Mouse (Mus musculus): Measurements from ENCODE around the gene Immp2l.

Gene Immp2l

DNA sequence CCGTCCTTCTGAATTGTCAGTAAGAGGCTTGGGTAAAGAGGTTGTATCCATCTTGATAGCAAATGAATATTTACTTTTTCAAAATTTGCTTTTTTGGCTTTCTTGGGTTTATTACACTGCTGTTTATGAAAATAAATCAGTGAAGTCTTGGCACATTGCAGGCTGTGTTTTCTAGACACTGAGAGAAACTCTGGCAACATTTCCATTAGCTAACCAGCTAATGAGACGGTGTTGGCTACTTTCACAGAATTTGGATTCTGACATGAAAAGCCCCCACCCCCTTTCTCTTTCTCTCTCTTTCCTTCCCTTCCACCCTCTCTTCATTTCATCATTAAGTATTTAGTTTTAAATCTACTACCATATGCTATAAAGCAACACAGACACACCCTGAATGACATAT is 496.4 kb downstream of the Immp2l start:
- no peak for DNase-seq (ENCODE audit: low read depth, low spot score)

GRCm38 (mm10) chr12:41521671-41522070 is 497.8 kb downstream of the Immp2l start:
- no peak for DNase-seq (ENCODE audit: low read depth, low spot score)

GRCm38 (mm10) chr12:41526688-41527087 is 502.8 kb downstream of the Immp2l start:
- no peak for DNase-seq (ENCODE audit: low read depth, low spot score)

DNA sequence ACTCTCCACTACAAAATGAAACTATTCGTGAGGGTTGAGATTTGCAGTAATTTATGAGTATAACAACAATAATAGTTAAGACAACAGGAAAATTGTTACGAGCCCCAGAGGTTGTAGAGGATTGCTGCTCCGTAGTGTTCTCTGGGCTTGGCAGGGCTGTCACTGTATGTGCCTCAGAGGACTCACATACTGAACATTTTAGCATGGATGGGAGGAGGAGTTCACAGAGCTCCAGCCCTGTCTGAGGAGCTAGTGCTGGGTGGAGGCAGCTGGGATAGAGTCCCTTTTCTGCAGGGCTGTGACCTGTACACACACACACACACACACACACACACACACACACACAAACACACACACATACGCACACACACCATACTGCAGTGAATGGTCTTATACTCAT is 504.5 kb downstream of the Immp2l start:
- DNase-seq (ENCODE audit: low read depth, low spot score): no peak

DNA sequence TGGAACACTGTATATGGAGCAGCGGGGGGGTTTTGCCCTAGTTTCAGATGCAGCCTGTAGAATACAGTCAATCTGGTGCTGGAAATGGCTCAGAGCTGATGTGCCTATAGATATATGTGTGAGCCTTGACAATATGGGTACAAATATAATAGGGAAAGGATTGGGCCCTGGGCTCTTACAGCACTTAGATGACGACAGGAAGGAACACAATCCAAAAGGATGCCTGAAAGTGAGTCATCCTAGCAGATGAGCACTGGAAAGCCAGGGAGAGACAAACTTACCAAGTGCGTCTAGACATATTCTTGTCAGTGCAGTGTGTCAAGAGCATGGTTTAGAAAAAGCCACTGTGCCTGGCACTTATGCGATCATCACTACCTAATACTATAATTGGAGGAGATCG is 516.1 kb downstream of the Immp2l start:
- no peak for DNase-seq (ENCODE audit: low read depth, low spot score)

- DNase-seq (ENCODE audit: low read depth, low spot score): no peak
These were observed 527.7 kb downstream of the Immp2l start for GRCm38 (mm10) chr12:41551578-41551977.

DNA sequence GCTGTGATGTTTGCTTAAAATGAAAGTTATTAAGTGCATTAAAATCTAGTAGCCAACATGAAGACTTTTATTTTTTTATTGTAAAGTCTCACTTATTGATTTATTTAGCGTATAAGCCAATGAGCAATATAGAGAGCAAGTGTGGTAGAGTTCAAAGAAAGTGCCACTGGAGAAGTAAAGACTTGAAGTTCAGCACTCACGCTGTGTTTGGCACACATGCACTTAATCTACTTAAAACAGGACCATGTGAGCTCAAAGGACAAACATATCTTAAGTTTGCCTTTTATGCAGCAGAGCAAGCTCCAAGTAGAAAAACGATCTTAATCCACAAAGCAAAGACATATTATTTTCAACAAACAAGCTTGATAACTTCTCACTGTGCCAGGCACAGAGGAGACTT is 533.9 kb downstream of the Immp2l start:
- DNase-seq (ENCODE audit: low read depth, low spot score): no peak

DNA sequence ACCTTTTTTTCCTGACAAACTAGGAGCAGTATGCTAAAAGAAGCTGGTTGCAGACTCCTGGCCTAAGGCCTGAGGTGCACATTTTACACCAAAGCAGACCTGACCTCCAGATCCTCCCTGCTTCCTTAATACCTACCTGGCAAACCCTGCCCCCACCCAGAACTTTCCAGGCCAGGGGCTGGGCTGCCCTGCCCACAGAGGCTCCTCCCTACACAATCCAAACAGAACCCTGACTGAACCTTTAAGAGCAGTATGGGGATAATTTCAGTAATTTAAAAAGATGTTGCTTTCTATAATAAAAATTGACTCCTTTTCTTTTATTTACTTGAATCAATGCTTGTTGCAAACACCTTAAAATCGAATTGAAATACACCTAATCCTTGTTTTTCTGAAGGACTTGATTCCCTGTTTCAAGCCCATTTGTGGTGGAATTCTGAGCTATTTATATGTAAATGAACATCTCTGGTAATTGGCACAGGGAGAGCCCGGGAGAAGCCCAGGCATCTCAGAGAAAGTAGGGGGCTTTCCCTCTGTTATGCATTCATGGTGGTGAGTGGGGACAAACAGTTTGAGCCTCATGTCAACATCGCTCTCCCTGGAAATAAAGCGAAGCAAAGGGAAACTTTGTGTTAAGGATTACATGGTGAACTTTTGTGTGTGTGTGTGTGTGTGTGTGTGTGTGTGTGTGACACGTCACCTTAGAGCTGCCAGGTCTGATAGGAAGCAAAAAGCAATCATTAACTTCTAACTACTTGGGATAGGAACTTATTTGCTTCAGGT is 535.3 kb downstream of the Immp2l start:
- DNase-seq (ENCODE audit: low read depth, low spot score): no peak

- peak; percentile 17 for DNase-seq (ENCODE audit: low read depth, low spot score)
These were observed 541.9 kb downstream of the Immp2l start for GRCm38 (mm10) chr12:41565540-41566432.

DNA sequence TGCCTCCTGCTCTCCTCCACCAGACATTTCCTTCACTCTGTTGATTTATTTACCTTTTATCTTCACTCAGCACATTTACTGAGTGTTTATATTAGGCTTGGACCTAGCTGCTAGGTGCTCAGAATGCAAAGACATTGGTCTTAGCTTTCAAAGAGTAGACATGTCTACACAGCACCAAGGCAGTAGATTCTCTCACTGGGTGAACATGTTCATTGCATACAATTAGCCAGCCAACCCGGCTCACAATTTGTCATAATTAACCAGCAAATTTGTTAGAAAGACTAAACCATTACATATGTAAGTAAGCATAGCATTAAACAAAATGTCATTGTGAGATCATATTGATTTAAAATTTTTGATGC is 542.5 kb downstream of the Immp2l start:
- no peak for DNase-seq (ENCODE audit: low read depth, low spot score)

DNA sequence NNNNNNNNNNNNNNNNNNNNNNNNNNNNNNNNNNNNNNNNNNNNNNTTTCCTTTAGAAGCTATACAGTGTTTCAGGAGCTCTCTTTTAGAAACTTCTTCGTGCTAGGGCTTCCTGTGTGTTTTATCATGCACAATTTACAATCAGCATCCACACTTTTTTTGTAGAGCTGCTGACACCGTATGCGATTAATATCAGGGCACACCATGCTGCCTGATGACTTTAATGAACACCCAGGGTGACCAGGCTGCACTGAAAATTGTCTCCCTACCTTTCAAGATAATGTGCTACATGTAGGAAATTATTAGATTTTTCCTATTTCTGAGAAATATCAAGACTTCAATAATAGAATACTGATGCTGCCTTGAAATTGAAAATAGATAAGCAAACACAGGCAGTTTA is 549.9 kb downstream of the Immp2l start:
- no peak for DNase-seq (ENCODE audit: low read depth, low spot score)

- DNase-seq (ENCODE audit: low read depth, low spot score): no peak
These were observed 551.3 kb downstream of the Immp2l start for GRCm38 (mm10) chr12:41575221-41575620.

- DNase-seq (ENCODE audit: low read depth, low spot score): no peak
These were observed 569.5 kb downstream of the Immp2l start for GRCm38 (mm10) chr12:41593401-41593800.

DNA sequence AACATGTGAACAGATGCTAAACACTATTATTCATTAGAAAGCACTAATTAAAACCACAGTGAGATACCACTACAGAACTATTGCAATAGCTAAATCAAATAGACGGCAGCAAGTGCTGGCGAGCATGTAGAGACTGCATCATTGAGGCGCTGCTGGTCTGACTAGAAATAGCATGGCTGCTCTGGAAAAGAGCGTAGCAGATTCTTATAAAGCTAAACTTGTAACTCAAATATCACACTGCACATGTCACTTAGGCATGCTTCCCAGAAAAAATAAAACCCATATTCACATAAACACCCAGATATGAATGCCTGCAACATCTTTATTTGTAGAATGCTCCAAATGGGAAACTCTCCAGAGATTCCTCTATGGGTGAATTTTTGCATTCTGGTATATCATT is 570.1 kb downstream of the Immp2l start:
- no peak for DNase-seq (ENCODE audit: low read depth, low spot score)

- no peak for DNase-seq (ENCODE audit: low read depth, low spot score)
These were observed 591.4 kb downstream of the Immp2l start for GRCm38 (mm10) chr12:41615271-41615670.

DNA sequence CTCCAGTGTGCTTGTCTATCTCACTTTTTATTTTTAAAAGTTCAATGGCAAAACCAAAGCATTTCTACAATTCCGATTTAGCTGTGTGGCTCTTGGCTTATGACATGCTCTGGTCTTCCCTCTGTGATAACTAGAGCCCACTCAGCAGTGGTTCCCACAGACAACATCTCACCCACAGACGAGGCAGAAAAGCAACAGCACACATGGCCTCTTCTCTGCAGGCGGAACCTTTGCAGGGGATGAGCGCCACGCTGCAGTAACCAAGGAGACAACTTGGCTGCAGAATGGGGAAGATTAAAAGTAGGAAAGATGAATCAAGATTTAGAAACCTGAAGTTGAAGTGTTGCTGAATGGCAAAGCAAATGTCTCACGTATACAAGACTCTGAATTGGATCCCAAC is 597.5 kb downstream of the Immp2l start:
- no peak for DNase-seq (ENCODE audit: low read depth, low spot score)

DNA sequence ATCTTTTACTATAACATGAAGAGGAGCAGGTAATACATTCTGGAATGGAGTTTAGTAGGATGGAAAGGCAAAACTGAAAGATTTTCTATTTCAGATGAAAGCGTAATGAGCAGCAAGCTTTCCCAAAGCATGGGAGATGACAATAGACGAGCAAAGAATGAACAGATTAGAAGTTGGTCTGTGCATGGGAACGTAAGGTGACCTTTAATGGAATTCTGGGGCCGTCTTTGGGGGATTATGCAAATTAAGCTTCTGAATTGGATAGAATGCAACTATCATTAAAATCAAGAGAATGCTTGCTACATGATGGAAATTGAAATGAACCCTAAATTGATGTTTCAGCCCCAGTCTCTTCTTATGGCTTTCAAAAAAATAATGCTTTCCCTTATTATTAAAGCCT is 619.4 kb downstream of the Immp2l start:
- no peak for DNase-seq (ENCODE audit: low read depth, low spot score)

DNA sequence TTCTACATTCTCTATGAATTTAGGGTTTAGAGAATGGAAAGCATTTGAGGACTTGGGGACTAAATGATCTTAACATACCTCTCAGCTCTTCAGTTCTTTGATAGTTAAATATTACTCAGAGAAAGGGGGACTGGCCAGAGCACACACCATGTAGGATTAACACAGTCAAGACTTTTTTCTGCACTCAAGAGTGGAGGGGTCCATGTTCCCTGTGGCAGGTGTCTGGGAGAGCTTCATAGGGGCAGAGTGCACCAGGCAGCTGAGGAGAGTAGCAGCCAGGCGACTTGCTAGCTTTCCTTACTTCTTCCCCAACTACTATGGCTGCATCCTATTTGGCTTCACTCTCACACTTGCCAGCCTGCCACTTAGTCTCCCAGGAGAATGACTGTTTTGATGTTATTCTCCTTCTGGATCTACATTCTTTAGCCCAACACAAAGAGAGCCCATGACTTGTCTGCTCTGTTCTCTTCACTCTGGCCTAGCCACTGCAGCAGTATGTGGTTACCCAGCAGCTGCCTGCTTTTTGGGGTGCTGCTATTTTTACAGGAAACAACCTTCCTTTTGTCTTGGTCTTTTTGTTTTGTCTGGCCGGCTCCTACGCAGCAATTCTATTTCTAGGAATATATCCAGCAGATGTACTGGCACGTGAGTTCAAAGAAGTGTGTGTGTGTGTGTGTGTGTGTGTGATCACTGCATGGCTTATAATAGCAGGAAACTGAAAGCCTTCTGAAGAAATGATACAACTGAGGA is 621.1 kb downstream of the Immp2l start:
- DNase-seq (ENCODE audit: low read depth, low spot score): no peak

- DNase-seq (ENCODE audit: low read depth, low spot score): no peak
These were observed 623.2 kb downstream of the Immp2l start for GRCm38 (mm10) chr12:41646956-41647575.

- DNase-seq (ENCODE audit: low read depth, low spot score): no peak
These were observed 623.8 kb downstream of the Immp2l start for GRCm38 (mm10) chr12:41647675-41648074.

GRCm38 (mm10) chr12:41649826-41650541 is 626.1 kb downstream of the Immp2l start:
- no peak for DNase-seq (ENCODE audit: low read depth, low spot score)
